Mouse (Mus musculus) T-cell, adult 2 months (primary cell): ENCODE results near the gene Ubac2.

Source experiments
- DNase-seq: peaks from one replicate; pipeline ENCODE4 v3.0.0; 2022; ENCODE audit warnings: low spot score

Gene Ubac2

DNA sequence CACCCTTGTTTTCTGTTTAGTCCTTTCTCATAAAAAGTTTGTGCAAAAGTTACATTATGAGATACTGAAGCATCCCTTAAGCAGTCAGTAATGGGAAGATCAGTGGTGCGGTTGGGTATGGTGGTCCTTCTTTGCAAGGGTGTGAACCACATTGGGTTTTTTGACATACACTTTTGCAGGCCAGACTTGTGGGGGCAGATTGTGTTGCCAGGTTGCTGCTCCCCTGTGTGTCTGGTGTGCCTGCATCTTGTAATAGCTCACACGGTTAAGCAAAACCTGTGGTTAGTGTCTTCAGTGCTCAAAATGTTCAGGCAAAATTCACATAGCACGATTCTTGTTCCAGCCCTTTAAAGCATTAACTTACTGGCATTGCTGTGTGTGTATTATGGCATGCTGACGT lies 16.9 kb downstream of the Ubac2 start:
- DNase-seq, result no peak

DNA sequence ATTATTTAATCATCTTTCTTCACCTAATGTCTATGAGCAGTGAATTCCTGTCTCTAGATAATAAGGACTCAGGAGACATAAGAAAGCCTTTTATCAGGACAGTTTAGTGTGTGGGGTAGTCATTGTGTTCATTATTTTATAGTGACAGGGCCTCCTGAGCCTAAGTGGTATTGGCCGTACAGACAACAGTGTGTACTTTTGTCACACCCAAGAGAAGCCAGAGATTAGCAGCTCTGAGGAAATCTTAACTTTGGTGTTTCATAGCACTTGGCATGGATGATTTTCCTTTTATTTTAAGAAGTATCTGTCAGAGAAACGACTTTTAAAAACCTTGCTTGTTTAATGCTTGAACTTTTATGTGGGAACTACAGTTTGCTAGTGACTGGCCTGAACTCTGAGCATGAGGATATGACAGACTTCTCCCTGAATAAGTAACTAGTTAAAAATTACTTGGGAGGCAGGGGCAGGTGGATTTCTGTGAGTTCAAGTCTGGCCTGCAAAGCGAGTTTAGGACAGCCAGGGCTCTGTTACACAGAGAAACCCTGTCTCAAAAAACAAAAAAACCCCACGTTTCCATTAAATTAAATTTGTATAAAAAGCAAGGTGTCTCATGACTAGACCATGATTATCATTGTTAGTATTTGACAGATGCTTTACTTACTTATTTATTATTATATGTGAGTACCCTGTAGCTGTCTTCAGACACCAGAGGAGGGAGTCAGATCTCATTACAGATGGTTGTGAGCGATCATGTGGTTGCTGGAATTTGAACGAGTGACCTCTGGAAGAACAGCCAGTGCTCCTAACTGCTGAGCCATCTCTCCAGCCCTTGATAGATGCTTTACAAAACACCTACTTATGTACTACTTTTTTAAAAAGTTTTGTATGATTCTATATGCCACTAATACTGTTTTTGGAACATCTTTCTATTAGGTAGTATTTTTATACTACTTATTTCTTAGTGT lies 18.0 kb downstream of the Ubac2 start:
- no peak for DNase-seq

DNA sequence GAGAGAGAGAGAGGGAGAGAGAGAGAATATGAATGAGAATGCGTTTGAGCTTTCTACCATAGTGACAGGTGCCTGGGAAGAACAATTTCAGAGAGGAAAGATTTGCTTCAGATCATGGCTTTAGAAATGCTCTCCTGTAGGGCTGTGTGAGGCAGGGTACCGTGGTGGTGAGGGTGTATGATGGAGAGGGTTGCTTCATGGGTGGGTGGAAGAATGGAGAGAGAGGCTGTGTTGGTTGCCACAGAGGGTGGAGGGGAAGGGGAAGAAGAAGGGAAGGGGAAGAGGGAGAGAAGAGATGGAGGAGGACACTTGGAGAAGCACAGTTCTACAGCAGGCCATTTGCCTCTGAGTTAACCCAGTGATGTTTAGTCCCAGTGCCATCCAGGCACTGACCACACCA lies 19.4 kb downstream of the Ubac2 start:
- DNase-seq, result no peak

DNA sequence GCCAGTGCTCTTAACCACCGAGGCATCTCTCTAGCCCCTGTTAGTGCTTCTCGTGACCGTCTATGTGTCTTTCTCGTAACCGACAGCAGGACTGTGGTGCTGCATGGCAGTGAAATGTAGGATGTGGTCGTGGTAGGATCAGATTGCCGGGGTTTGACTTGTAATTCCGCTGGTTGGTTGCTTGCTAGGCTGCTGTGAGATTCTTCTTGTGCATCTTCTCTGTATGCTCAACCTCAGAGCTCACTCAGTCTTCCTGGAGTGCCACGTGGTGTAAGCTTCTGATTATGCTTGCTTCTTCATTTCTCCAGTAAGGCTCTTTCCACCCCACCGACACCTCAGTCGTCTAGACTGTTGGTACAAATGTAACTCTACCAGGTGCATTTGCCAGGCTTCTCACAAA lies 20.1 kb downstream of the Ubac2 start:
- peak; percentile 85 for DNase-seq

DNA sequence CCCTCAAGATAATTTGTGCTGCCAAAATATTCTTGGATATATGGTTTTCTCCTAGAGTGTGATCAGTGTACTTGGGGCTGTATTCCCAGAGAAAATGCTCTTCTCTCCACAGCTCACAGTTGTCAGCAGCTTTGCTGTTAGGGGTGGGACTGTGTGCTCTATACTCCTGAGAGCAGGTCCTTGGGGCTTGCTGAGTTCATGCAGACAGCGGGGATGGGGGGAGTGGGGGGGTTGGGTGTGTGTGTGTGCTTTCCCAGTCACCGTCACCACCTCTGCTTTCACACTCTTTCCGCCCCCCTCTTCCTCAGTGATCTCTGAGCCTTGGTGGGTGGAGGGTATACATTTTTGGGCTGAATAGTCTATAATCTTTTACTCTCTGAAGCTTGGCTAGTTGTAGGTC lies 20.7 kb downstream of the Ubac2 start:
- DNase-seq, result no peak

DNA sequence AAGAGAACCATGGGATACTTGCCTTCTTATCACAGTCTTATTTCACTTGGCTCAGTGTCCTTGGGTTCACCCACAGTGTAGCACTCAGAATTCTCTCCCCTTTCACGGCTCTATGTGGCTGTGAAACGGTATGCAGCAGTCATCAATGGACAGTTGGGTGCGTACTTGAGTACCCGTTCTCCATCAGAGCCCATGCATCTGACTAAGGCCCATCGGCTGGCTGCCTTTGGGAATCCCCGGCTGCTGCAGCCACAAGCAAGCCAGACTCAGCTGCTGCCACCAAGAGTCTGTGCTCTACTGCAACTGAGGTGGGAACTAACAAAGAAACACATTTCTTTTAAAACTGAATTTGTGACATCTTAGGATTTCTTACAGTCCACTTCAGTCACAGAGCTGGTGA lies 23.1 kb downstream of the Ubac2 start:
- no peak for DNase-seq

DNA sequence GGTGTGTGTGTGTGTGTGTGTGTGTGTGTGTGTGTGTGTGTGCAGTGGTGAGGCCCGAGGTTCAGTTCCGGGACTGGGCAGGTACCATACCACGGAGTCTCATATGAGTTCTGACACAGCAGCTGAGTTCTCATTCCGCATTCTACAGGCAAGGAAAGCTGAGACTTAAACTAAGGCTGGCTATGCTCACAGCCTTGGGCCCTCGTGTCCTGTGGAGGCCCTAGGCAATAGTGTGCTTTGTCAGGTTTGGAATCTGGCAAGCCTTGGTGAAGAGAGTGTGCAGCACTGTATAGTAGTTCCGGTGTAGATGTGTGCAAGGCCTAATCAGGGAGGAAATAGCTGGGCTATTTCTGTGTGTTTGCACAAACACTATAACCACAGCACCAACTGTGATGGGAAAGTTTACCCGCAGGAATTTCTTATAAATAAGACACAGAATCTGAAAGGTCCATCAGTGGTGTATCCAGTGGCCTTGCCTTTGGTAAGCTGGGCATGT lies 25.0 kb downstream of the Ubac2 start:
- DNase-seq, result no peak

DNA sequence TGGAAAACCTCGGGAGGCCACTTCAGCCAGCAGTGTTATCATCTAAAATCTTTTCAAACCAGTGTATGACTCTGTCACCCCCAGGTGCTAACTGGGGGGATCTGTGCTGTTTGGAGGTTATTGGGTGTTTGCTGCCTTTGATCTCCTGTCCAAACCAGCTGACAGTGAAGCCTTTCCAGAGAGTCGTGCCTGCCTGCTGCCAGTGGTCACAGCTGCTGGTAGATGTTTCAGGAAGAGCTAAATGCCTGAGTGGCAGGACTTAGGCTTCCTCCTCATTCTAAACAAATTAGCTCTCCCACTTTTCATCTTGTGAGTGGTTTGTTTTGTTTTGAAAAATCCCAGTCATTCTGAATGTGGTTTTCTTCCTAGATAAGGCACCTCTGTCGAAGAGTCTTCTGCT lies 26.3 kb downstream of the Ubac2 start:
- DNase-seq, result no peak

DNA sequence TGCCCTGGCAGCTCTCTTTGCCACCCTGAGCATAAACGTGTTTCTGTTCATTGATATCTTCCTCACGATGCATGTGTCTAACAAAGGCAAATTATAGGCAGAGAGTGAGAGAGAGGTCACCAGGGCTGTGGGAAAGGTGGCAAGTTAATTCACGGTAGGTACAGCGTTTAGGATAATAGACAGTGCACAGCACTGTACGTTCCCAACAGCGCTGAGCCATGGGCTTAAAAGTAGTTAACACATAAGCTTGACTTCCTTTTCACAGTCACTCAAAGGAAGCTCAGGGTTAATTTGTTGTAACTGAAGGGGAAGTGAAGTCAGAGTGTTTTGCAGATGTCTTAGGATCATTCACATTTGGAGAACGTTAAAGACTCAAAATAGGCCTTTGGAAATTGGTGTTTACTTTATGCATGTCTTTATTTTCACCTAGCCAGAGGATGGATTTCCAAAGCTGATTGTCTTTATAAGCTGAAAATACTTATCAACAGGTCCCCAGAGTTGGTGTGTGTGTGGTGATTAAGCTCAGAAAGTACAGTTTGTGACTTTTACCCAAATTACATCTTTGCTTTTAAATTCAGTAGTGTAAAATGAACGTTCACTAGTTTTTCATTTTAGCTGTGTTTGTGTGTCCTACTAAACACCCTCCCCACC lies 28.0 kb downstream of the Ubac2 start:
- DNase-seq, result no peak

DNA sequence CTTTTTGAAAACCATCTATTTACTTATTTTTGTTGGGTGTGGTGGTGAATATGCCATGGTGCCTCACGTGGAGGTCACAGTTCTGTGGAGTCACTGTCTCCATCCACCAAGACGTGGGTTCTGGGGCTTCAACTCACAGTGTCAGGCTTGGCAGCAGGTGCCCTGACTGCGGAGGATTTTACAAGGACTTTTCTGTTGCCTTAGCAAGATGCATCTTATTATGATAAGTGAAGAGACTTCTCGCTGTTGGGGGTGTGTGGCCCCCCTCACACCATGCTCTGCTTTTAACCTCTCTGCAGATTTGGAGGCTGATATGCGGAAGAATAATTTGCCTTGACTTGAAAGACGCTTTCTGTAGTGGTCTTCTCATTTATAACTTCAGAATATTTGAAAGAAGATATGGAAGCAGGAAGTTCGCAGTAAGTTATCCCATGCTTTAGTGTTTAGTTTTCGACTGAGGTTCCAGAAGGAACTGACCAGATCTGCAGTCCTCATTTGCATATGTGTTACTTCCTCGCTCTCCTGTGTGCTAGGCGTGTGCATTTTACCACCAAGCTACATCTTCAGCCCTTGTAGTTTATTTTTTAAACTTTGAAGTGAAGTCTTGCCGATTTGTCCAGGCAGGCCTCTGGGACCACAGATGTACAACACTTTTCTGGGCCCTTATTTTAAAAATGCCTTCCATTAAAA lies 28.7 kb downstream of the Ubac2 start:
- DNase-seq, result no peak

DNA sequence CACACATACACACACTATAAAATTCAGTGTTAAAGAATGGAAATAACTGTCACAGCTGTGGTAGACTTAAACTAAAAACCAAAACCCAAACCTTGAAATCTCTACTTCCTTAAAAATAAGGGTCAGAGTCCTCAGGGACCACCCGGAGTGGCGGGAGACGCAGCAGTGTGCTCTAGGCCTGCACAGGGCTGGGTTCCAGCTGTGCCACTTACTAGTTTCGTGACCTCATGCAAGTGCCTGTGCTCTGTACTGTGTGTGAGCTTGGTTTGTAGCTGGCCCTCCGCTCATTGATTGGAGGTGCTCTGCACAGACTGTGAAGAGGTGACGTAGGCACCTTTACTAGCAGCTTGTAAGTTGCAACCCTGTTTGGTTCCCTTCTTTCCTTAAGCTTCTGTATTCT lies 31.4 kb downstream of the Ubac2 start:
- DNase-seq, result no peak

DNA sequence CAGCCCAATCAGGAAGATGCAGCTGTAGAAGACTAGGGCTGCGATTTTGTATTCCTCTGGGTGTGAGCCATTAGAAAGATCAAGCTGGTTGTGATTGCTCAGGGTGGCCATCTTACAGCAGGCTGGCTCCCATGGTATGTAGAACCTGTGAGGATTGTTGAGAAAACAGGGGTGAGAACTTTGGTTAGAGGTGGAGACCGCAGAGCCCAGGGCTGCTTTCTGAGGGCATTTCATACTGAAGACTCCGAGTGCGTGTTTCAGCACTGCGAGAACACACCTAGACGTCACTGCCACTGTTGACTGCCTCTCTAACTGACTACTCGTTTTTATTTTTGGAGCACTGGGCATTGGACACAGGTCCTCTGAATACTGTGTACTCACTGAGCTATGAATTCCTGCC lies 34.1 kb downstream of the Ubac2 start:
- DNase-seq, result peak; percentile 46

DNA sequence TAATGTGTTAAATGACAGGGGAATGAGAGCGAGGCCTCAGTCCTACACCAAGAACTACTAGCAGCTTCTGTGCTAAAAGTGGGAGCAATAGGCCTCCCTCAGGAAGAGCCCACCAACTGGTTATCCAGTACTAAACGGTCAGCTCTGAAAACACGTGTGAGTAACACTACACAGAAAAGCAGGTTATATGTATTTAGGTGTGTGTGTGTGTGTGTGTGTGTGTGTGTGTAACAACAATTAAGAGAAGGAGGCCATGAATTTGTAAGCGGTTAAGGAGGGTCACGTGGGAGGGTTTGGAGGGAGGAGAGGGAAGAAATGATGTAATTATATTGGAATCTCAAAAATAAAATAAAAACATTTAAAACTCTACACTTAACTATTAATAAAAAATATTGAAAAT lies 36.7 kb downstream of the Ubac2 start:
- no peak for DNase-seq

DNA sequence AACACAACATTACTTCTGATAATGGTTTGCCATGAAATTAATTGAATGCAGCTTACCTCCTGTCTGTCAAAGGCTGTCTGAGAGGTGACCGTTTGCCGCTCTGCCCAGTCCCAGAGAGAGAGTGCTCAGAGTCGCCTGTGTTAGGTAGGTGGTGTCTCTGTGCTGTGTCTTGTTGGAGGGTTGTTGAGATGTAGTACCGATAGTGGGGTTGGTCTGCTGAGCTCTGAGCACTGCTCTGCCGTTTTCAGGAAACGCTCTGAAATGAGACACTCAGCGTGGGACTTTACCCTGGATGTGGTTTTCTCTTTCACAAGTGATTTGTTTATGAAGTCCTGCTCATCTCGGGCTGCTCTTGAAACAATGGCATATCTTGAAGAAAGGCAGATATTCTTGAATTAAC lies 37.2 kb downstream of the Ubac2 start, which contains the start of gene Gpr18:
TSS of gene Gpr18 (minus strand) at position 161 of the 400 bp plus-strand sequence.
- peak; percentile 92 for DNase-seq

DNA sequence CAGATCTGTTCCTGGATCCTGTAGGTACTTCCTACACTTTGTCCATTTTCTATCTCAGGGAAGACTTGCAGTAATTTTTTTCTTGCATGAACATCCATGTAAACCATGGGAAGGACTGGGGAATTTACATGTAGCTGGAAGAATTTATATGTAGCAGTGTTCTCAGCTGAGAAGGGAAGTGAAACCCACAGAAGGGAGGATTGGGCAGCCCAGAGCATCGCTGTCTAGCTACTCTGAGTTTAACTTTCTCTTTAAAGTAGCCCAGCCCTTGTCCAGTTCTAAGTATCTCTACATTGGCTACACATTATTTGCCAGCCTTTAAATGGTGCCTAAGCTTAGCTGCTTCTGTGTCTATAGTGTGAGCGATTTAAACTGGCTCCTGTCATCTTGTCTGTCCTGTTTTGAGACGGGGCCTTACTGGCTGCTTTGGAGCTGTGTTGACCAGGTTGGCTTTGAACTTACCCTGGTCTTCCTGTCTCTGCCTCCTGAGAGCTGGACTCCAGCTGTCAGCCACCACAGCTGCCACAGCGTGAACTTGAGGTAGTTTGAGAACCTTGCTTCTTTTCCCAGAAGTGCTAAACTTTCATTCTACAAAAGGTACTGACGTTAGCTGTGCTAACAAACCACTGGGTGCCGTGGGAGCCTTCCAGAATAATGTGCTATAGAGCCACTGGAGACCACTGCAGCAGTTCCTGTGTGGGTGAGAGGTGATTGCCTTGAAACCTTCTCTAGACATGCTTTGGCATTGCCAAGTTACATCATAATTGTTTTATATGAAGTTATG lies 38.1 kb downstream of the Ubac2 start:
- DNase-seq, result peak; percentile 51

DNA sequence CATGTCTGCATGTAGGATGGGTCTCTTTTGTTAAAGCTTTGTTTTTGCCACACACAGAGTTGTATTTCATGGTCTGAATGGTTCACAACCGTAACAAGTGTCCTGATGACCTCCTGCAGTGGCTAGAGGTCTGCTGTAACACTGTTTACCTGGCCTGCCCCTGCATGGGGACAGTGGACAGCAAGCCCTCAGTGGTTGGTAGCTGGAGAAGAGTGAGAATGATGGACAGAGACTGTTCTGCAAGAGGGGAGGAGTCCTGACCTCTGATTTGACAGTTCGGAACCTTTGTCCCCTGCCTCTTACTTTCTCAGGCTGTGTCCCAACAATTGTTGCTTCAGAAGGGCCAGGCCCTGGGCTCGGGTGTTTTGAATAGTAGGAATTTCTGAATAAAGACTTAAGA lies 39.8 kb downstream of the Ubac2 start:
- no peak for DNase-seq

DNA sequence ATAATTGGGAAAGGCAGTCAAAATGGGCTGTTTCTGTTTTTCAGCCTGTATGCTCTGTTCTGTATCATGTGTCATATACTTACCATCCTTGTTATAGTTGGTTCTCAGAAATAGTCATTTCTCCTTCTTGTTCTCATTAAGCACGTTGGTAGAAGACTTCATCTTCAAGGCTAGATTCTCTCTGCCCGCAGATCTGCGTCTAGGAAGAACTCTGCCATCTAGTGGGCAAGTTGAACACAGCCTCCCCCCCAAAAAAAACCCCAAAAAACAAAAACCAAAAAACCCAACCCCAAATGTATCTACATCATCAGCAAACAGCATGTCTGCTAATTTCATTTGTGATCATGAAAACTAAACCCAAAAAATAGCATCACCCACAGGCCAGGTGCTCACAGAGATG lies 41.3 kb downstream of the Ubac2 start:
- DNase-seq, result peak; percentile 69

DNA sequence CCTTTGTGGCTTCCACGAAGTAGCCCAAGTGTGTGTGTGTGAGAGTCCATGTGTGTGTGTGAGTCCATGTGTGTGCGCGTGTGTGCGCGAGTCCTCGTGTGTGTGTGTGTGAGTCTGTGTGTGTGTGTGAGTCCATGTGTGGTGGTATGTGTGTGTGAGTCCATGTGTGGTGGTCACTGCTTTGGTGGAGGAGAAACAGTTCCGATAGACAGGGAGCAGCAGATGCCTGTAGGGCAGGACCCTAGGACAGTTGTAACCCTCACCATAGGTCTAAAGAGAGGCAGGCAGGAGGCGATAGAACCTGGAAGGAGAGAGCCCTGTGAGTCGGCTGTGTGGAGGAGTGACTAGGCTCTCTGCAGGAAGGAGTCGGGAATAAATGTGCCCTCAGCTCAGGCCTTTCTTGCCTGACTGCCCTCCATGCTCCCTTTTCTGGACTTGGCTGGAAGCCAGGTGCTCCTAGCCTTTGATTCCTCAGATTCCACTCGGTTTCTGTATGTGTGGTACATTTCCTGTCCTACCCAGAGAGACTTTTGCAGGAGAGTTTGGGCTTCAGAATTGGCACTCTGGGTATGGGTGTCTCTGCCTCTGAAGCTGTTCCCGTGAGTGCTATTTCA lies 42.2 kb downstream of the Ubac2 start:
- DNase-seq, result no peak

DNA sequence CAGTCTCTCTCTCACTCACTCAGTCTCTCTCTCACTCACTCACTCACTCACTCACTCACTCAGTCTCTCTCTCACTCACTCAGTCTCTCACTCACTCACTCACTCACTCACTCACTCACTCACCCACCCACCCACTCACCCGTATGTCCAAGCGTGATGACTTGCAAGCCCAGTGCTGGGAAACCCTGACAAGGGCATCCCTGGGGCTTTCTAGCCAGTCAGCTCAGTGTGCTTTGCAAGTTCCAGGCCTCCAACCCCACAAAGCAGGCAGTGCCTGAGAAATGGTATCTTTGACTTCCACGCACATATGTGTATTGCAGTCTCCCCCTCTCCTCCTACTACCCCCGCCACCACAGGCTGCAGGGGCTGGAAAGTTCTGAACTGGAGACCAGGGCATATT lies 43.6 kb downstream of the Ubac2 start:
- no peak for DNase-seq

DNA sequence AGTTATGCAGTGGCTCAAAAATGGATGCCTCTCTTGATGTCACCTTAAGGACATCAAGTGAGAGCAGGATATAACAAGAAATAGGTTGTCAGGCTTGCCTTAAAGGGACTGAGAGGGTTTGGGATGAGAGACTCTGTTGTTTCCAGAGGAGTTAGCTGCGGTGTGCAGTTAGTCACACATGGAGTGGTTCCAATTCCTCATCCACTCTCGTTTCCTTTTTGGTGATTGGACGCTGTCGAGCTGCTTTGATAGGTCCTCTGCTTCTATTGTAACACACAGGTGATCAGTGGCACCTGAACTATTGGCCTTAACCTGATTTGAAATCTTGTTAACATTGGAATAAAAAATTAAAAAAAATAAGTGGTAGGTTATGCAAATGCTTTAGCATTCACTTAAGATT lies 44.3 kb downstream of the Ubac2 start:
- no peak for DNase-seq

DNA sequence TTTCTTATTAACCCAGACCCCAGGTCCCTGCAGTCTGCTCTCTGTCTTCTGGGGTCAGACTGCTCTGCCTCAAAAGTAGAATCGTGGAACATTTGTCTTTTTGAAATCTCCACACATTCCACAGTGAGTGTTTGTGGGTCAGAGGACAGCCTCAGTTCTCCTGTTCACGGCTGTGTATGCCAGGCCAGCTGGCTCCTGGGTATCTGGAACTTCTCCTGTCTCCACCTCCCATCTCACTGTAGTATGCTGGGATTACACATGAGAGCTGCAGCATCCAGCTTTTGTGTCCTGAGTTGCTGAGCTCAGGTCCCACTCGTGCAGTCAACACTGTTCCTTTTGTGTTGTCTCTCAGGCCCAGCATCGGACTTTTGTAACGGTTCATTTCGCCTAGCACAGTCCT lies 46.5 kb downstream of the Ubac2 start:
- DNase-seq, result no peak
